Comparison of ENCODE assay signal across 8 mouse cellular contexts in the genomic region with DNA sequence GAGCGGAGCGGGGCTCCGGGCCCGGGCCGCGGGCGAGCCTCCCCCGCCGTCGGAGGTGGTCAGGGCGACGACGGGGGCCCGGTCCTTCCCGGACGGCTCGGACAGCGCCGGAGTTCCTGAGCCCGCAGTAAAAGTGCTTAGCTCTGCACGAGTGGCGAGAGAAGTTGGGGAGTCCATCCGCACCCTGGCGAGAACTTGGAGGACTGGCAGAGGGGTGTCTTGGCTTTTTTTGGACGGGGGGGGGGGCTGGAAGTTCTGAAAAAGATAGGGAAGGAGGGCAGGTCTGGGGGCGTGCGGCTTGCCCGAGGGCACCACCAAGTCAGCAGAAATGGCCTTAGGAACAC. TPM values are rescaled to one million over a fixed set of nuclear protein-coding genes. Genes with fewer than 3 reads are reported as not detected.
A peak's percentile ranks its signal among the peaks of the same experiment; 100 is the strongest.
DNase-seq lines count a peak whose midpoint lies in the region; ATAC-seq and TF ChIP-seq lines count a peak whose summit lies in the region.

No protein-coding gene starts in this region.

- ATAC-seq in heart, embryonic 16.5 days (replicated peaks; ENCODE audit: extremely low read depth, insufficient read depth, low FRiP score), result no peak; the same call in none of the 2 replicates
- ATAC-seq in hindbrain, embryonic 13.5 days (ENCODE audit: low FRiP score), result peak; percentile 16
- peak; percentile 15 for ATAC-seq in megakaryocyte, adult 5-6 weeks (ENCODE audit: poor library complexity, severe bottlenecking)
- ATAC-seq in megakaryocyte progenitor cell, adult 5-6 weeks (replicated peaks; ENCODE audit: poor library complexity), result no peak

- no peak for TF ChIP-seq POLR2A in bone marrow macrophage, adult 2 months (IDR thresholded peaks at IDR 0.05; ENCODE audit: borderline replicate concordance, low read depth, low read length)

- H3K4me2 ChIP-seq in heart, embryonic 16.5 days (ENCODE audit: low read depth, low read length), result peak overlapping the region; percentile 81
- peak overlapping the region; percentile 96 for H3K4me2 ChIP-seq in hindbrain, embryonic 13.5 days

- H3K36me3 ChIP-seq in heart, embryonic 16.5 days (ENCODE audit: control insufficient read depth, insufficient read depth), result no peaks in the 10 kb centered on the region
- no peaks in the 10 kb centered on the region for H3K36me3 ChIP-seq in hindbrain, embryonic 13.5 days

- H3K27ac ChIP-seq in heart, embryonic 16.5 days (ENCODE audit: low read length), result peak overlapping the region; percentile 94
- peak overlapping the region; percentile 73 for H3K27ac ChIP-seq in bone marrow macrophage, adult 2 months (ENCODE audit: insufficient read depth, low read depth, low read length)
- H3K27ac ChIP-seq in hindbrain, embryonic 13.5 days, result peak overlapping the region; percentile 96

- DNase-seq in heart, postnatal 4 days, result no peak
- no peak for DNase-seq in urinary bladder, postnatal 25 days (ENCODE audit: low spot score)
- DNase-seq in ovary, postnatal 10 days (ENCODE audit: low spot score), result no peak

- no peaks in the 10 kb centered on the region for H3K9me3 ChIP-seq in heart, embryonic 16.5 days (replicated peaks; ENCODE audit: control insufficient read depth, low read length)
- no peaks in the 10 kb centered on the region for H3K9me3 ChIP-seq in hindbrain, embryonic 13.5 days

- H3K4me3 ChIP-seq in heart, embryonic 16.5 days (ENCODE audit: low read length), result peak overlapping the region; percentile 92
- H3K4me3 ChIP-seq in bone marrow macrophage, adult 2 months (ENCODE audit: insufficient read depth, low read length), result peak overlapping the region; percentile 95
- H3K4me3 ChIP-seq in hindbrain, embryonic 13.5 days, result peak overlapping the region; percentile 96

- H3K4me1 ChIP-seq in heart, embryonic 16.5 days (ENCODE audit: control insufficient read depth, insufficient read depth, low read length), result peaks cover 30% of the 10 kb centered on the region
- peaks cover 20% of the 10 kb centered on the region for H3K4me1 ChIP-seq in bone marrow macrophage, adult 2 months (ENCODE audit: control insufficient read depth, insufficient read depth, low read length)
- peaks cover 41% of the 10 kb centered on the region for H3K4me1 ChIP-seq in hindbrain, embryonic 13.5 days (replicated peaks)

- no peaks in the 10 kb centered on the region for H3K27me3 ChIP-seq in heart, embryonic 16.5 days (ENCODE audit: control insufficient read depth, insufficient read depth, low read length)
- H3K27me3 ChIP-seq in hindbrain, embryonic 13.5 days, result no peaks in the 10 kb centered on the region

- 0% methylated on average over 28 of the region's 28 CpGs for WGBS in heart, embryonic 16.5 days
- under 1% methylated on average over 28 of the region's 28 CpGs for WGBS in hindbrain, embryonic 13.5 days

- TF ChIP-seq CTCF in bone marrow macrophage, adult 2 months (IDR thresholded peaks at IDR 0.05; ENCODE audit: low read depth, low read length), result no peak

- peak overlapping the region; percentile 98 for H3K9ac ChIP-seq in heart, embryonic 16.5 days (ENCODE audit: low read length)
- H3K9ac ChIP-seq in hindbrain, embryonic 13.5 days, result peak overlapping the region; percentile 97

RNA-seq across cellular contexts. Expression of gene Mkln1, which starts 0.6 kb away (rescaled TPM):
- 214 and 228 TPM in 2 replicates for polyA plus RNA-seq in heart, embryonic 16.5 days (2015; fragmentation: Nextera tagmentation; extraction: Ambion mirVana)
- 100 to 1,000 TPM; 201 to 216 TPM for total RNA-seq in heart, postnatal 4 days (2021)
- polyA plus RNA-seq in bone marrow macrophage, adult 2 months (2012; ENCODE audit: insufficient read depth, insufficient read length, missing spikeins), result 101 and 110 TPM in 2 replicates
- 145 and 156 TPM in 2 replicates for polyA plus RNA-seq in hindbrain, embryonic 13.5 days (2015; fragmentation: Nextera tagmentation; extraction: Ambion mirVana)
- total RNA-seq in megakaryocyte, adult 5-6 weeks (2015), result 139 and 155 TPM in 2 replicates
- total RNA-seq in megakaryocyte, adult 5-6 weeks (2017), result 148 and 160 TPM in 2 replicates
- total RNA-seq in megakaryocyte progenitor cell, adult 5-6 weeks (2015), result 131 and 135 TPM in 2 replicates
- 142 and 172 TPM in 2 replicates for total RNA-seq in megakaryocyte progenitor cell, adult 5-6 weeks (2017)

Comparison
In these comparisons a context has a peak if more than half of its experiments do, and no peak if none do; other contexts are left out.
1. ATAC-seq: peak in hindbrain, embryonic 13.5 days (single experiment) and megakaryocyte, adult 5-6 weeks (single experiment); none in heart, embryonic 16.5 days (single experiment) and megakaryocyte progenitor cell, adult 5-6 weeks (single experiment).
2. Peak in every context shown above with its lines, with median percentiles within 50 percentile points of each other: H3K27ac ChIP-seq and H3K4me3 ChIP-seq.